Mouse (Mus musculus): ENCODE data around the gene Mfsd6.

DNA sequence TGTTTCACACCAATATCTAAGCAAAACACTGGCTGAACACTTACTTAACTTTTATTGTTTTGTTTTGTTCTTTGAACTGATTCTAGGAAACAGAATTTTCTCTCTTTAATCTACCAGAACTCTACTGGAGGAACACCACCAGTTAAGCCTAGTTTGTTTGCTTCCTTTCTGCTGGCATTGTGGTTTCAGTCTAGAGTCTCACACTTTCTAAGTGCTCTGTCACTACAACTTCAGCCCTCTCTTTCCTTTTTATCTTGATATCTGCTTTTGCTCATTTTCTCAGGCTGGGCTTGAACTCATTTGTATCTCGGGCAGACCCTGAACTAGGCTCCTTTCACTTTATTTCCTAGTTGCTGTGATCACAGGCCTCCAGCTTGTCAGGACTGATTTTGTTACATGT is 119.6 kb downstream of the Mfsd6 start:
- TF ChIP-seq EP300 (IDR thresholded peaks at IDR 0.05; ENCODE audit: insufficient read depth, low read depth, low read length) (no peak), POLR2A (IDR thresholded peaks at IDR 0.05; ENCODE audit: insufficient read depth, low read depth, low read length) (no peak)
